Mouse (Mus musculus): ENCODE data around the gene Sorl1. TPM values are rescaled to one million over a fixed set of nuclear protein-coding genes. Genes with fewer than 3 reads are reported as not detected.
A peak's percentile ranks its signal among the peaks of the same experiment; 100 is the strongest.

Sorl1 gene
- 100 to 1,000 TPM; 205 to 221 TPM for total RNA-seq (2021)

- intact Hi-C loops (cut with DNase I): loop anchor here (2.0 to 5.0 kb wide), 3 partner anchors 42 to 117 kb away; no protein-coding TSS in a partner anchor
- peak; percentile 71 to 81 for DNase-seq (ENCODE audit: low spot score in 2 of 2)
Observed at GRCm38 (mm10) chr9:42123713-42124576, at the start of gene Sorl1. Gene Sorl1, minus strand, starts transcription at chr9:42124297.

GRCm38 (mm10) chr9:42173781-42174180 is 49.7 kb upstream of the Sorl1 start:
- DNase-seq (ENCODE audit: low spot score in 2 of 2): no peak
- intact Hi-C loops (cut with DNase I): no loop called here

GRCm38 (mm10) chr9:42169491-42169890 is 45.4 kb upstream of the Sorl1 start:
- no peak for DNase-seq (ENCODE audit: low spot score in 2 of 2)
- intact Hi-C loops (cut with DNase I): no loop called here

- no peak for DNase-seq (ENCODE audit: low spot score in 2 of 2)
- intact Hi-C loops (cut with DNase I): no loop called here
Observed at GRCm38 (mm10) chr9:42169025-42169424, 44.9 kb upstream of the Sorl1 start.

GRCm38 (mm10) chr9:42164930-42165329 is 40.8 kb upstream of the Sorl1 start:
- intact Hi-C loops (cut with DNase I): no loop called here
- DNase-seq (ENCODE audit: low spot score in 2 of 2): no peak

GRCm38 (mm10) chr9:42163011-42163410 is 38.9 kb upstream of the Sorl1 start:
- intact Hi-C loops (cut with DNase I): no loop called here
- DNase-seq (ENCODE audit: low spot score in 2 of 2): no peak

GRCm38 (mm10) chr9:42159376-42159775 is 35.3 kb upstream of the Sorl1 start:
- intact Hi-C loops (cut with DNase I): no loop called here
- DNase-seq (ENCODE audit: low spot score in 2 of 2): no peak

GRCm38 (mm10) chr9:42158652-42159051 is 34.6 kb upstream of the Sorl1 start:
- no peak for DNase-seq (ENCODE audit: low spot score in 2 of 2)
- intact Hi-C loops (cut with DNase I): no loop called here

GRCm38 (mm10) chr9:42157981-42158380 is 33.9 kb upstream of the Sorl1 start:
- no peak for DNase-seq (ENCODE audit: low spot score in 2 of 2)

GRCm38 (mm10) chr9:42156566-42156965 is 32.5 kb upstream of the Sorl1 start:
- intact Hi-C loops (cut with DNase I): no loop called here
- no peak for DNase-seq (ENCODE audit: low spot score in 2 of 2)

More at GRCm38 (mm10) chr9:42157981-42158380, 33.9 kb upstream of the Sorl1 start:
- intact Hi-C loops (cut with DNase I): no loop called here

GRCm38 (mm10) chr9:42154682-42155081 is 30.6 kb upstream of the Sorl1 start:
- intact Hi-C loops (cut with DNase I): no loop called here
- DNase-seq (ENCODE audit: low spot score in 2 of 2): no peak

GRCm38 (mm10) chr9:42148816-42149215 is 24.7 kb upstream of the Sorl1 start:
- intact Hi-C loops (cut with DNase I): no loop called here
- DNase-seq (ENCODE audit: low spot score in 2 of 2): no peak

GRCm38 (mm10) chr9:42148036-42148435 is 23.9 kb upstream of the Sorl1 start:
- intact Hi-C loops (cut with DNase I): no loop called here
- DNase-seq (ENCODE audit: low spot score in 2 of 2): no peak

- DNase-seq (ENCODE audit: low spot score in 2 of 2): no peak
- intact Hi-C loops (cut with DNase I): no loop called here
Observed at GRCm38 (mm10) chr9:42146463-42146862, 22.4 kb upstream of the Sorl1 start.

GRCm38 (mm10) chr9:42141549-42142210 is 17.6 kb upstream of the Sorl1 start:
- intact Hi-C loops (cut with DNase I): no loop called here
- DNase-seq (ENCODE audit: low spot score in 2 of 2): no peak

GRCm38 (mm10) chr9:42138248-42138858 is 14.3 kb upstream of the Sorl1 start:
- intact Hi-C loops (cut with DNase I): loop anchor here (10.0 kb wide), 1 partner anchor 46 kb away; no protein-coding TSS in a partner anchor
- no peak for DNase-seq (ENCODE audit: low spot score in 2 of 2)

GRCm38 (mm10) chr9:42137578-42137977 is 13.5 kb upstream of the Sorl1 start:
- intact Hi-C loops (cut with DNase I): loop anchor here (10.0 kb wide), 1 partner anchor 47 kb away; no protein-coding TSS in a partner anchor
- DNase-seq (ENCODE audit: low spot score in 2 of 2): no peak

- intact Hi-C loops (cut with DNase I): loop anchor here (10.0 kb wide), 1 partner anchor 54 kb away; no protein-coding TSS in a partner anchor
- DNase-seq (ENCODE audit: low spot score in 2 of 2): peak; percentile 58 to 73
Observed at GRCm38 (mm10) chr9:42130793-42131760, 7.0 kb upstream of the Sorl1 start.

- no peak for DNase-seq (ENCODE audit: low spot score in 2 of 2)
- intact Hi-C loops (cut with DNase I): loop anchor here (5.0 kb wide), 1 partner anchor 79 kb away; no protein-coding TSS in a partner anchor
Observed at GRCm38 (mm10) chr9:42127983-42128382, 3.9 kb upstream of the Sorl1 start.
